Mouse (Mus musculus): ENCODE results near the gene Baz1a. TPM values are rescaled to one million over a fixed set of nuclear protein-coding genes. Genes with fewer than 3 reads are reported as not detected.

Baz1a gene
- polyA plus RNA-seq, 1 experiment from 2014 or later = 20.8 TPM

DNA sequence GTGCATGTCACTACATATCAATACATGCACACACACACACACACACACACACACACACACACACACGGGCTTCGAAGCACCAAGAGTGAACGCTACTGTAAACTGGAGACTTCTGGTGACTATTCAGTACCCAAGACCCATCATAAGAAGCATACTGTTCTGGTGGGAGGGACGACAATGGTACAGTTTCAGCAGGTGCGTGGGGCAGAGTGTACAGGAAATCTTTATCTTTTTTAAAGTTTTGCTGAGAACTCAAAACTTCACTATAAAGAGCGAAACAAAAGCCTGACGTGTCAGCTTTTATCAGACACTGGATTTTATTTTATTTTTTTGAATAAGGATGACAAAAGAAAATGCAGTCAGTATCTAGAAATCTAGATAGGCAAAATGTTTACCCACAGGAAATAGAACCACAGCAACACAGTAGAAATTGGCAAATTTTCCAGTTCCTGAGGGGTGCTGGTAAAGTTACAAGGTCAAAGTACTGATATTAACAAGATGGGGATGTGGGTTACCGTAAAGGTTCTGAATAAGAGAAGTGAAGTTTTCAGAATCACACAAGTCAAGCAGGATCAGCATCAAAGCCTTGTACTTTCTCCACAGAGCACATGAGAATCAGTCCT lies 35.7 kb upstream of the Baz1a start:
- H3K4me3 ChIP-seq = no peak overlapping the region
- H3K4me1 ChIP-seq = no peaks in the 10 kb centered on the region
- WGBS = 86% methylated on average over 8 of the region's 8 CpGs

DNA sequence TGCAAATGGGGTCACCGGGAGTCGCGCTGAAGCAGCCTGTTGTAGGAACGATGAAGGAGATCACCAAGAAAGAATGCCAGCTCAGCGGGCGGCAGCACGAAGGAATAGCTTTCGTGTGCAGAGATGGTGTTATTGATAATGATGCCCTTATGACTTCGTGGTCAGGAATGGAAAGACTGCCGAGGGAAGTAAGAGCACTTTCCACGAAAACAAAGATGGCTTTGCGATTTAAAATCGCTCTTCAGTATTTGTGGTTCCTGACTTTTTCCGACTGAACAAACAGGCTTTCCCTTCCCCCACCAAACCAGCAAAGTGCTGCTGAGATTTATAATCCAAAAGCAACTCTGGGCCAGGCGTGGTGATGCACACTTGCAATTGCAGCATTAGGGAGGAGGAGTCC lies 26.9 kb upstream of the Baz1a start:
- no peak overlapping the region for H3K27ac ChIP-seq
- H3K27me3 ChIP-seq = no peaks in the 10 kb centered on the region
- WGBS = 66% methylated on average over 15 of the region's 15 CpGs
- no peak overlapping the region for H3K4me2 ChIP-seq
- ATAC-seq (ENCODE audit: insufficient number of reproducible peaks, low FRiP score, low TSS enrichment, low read depth) = no peak
- H3K9me3 ChIP-seq = no peaks in the 10 kb centered on the region
- no peak overlapping the region for H3K9ac ChIP-seq
- no peaks in the 10 kb centered on the region for H3K4me1 ChIP-seq
- no peak overlapping the region for H3K4me3 ChIP-seq
- H3K36me3 ChIP-seq = peaks cover 10% of the 10 kb centered on the region; the same call in 1 of the 2 replicates

More for the DNA sequence above, 35.7 kb upstream of the Baz1a start:
- no peaks in the 10 kb centered on the region for H3K27me3 ChIP-seq
- no peak overlapping the region for H3K27ac ChIP-seq
- H3K36me3 ChIP-seq = peaks cover 20% of the 10 kb centered on the region
- H3K9ac ChIP-seq = no peak overlapping the region
- H3K4me2 ChIP-seq = no peak overlapping the region
- H3K9me3 ChIP-seq = no peaks in the 10 kb centered on the region
- ATAC-seq (ENCODE audit: insufficient number of reproducible peaks, low FRiP score, low TSS enrichment, low read depth) = no peak

GRCm38 (mm10) chr12:55027088-55027487 lies 12.9 kb upstream of the Baz1a start:
- 29% methylated on average over 3 of the region's 3 CpGs for WGBS
- H3K4me2 ChIP-seq = no peak overlapping the region
- H3K36me3 ChIP-seq = no peaks in the 10 kb centered on the region
- no peak overlapping the region for H3K4me3 ChIP-seq
- no peak overlapping the region for H3K9ac ChIP-seq
- no peaks in the 10 kb centered on the region for H3K27me3 ChIP-seq
- H3K27ac ChIP-seq = no peak overlapping the region
- no peak for ATAC-seq (ENCODE audit: insufficient number of reproducible peaks, low FRiP score, low TSS enrichment, low read depth)
- no peaks in the 10 kb centered on the region for H3K4me1 ChIP-seq
- H3K9me3 ChIP-seq = no peaks in the 10 kb centered on the region

DNA sequence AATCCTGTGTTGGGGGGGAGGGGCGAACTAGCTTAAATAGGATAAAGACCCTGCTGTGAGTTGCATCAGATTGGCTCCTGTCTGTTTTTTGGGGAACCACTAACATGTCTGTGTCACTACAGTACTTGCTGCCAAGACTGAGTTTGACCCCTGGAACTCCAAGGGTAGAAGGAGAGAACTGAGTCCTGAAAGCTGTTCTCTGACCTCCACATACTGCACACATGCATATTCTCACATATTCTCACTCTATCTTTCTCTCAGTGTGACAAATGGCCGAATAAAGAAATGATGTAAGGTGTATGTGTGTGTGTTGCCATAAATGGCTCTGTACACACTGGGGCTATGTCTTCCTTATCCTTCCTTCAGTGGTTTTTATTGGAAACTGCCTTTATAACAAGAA lies 9.1 kb upstream of the Baz1a start:
- H3K4me2 ChIP-seq = no peak overlapping the region
- H3K27me3 ChIP-seq = no peaks in the 10 kb centered on the region
- WGBS = 72% methylated on average over 2 of the region's 2 CpGs
- no peak overlapping the region for H3K9ac ChIP-seq
- no peak overlapping the region for H3K4me3 ChIP-seq
- H3K9me3 ChIP-seq = no peaks in the 10 kb centered on the region
- ATAC-seq (ENCODE audit: insufficient number of reproducible peaks, low FRiP score, low TSS enrichment, low read depth) = no peak
- no peak overlapping the region for H3K27ac ChIP-seq
- H3K36me3 ChIP-seq = no peaks in the 10 kb centered on the region
- H3K4me1 ChIP-seq = no peaks in the 10 kb centered on the region

DNA sequence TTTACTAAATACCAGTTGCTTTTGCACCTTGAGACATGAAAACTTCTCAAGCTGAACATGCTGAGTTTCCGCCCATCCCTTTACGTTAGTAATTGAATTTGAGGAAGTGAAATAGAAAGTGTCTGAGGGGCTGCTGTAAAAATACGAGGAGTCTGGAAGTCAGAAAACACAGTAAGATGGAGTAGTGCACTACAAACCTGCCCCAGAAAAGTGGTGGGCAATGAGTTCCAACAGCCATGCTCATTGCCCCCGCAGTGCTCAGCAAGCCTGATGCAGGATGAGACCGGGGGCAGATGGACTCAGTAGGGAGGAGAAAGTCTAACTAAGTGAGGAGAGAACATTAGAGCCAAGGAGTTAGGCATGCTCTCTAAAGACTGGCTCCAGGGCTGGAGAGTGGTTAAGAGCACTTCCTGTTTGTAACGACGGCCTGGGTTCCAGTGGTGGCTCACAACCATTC lies 5.3 kb upstream of the Baz1a start:
- H3K27ac ChIP-seq = no peak overlapping the region
- H3K36me3 ChIP-seq = no peaks in the 10 kb centered on the region
- H3K4me1 ChIP-seq = 0 out of 2 replicates have a peak, but pooled peaks cover 7% of the 10 kb centered on the region
- ATAC-seq (ENCODE audit: insufficient number of reproducible peaks, low FRiP score, low TSS enrichment, low read depth) = no peak
- WGBS = 72% methylated on average over 7 of the region's 7 CpGs
- no peaks in the 10 kb centered on the region for H3K9me3 ChIP-seq
- no peaks in the 10 kb centered on the region for H3K27me3 ChIP-seq
- H3K9ac ChIP-seq = no peak overlapping the region
- H3K4me2 ChIP-seq = no peak overlapping the region
- H3K4me3 ChIP-seq = no peak overlapping the region

DNA sequence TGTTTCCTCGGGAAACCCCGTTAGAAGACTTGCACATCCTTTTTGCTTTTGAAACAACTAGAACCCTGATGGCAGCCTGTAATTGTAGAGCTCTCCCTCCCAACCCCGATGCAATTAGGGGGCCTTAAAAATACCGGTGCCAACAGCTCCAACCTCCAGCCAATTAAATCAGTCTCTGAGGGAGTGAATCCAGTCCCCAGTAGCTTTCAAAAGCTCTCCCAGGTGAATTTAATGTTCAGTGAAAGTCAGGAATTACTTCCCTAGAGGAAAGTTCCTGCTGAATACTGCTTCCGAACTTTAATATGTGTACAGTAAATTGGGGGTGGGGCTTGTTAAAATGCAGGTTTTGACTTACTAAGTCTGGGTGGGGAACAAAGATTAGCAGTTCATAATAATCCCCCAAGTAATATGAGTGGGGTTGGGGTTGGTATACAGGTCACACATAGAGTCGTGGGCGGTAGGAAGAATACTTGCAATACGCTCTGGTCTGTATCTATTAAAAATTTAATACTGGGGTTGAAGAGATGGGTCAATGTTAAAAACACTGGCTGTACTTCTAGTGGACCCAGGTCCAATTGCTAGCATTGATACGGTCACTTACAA lies 3.1 kb upstream of the Baz1a start:
- Histone ChIP-seq H3K9ac (no peak overlapping the region), H3K4me3 (no peak overlapping the region), H3K27me3 (no peaks in the 10 kb centered on the region), H3K9me3 (no peaks in the 10 kb centered on the region), H3K4me1 (0 out of 2 replicates have a peak, but pooled peaks cover 7% of the 10 kb centered on the region), H3K4me2 (no peak overlapping the region), H3K36me3 (no peaks in the 10 kb centered on the region), H3K27ac (no peak overlapping the region)
- ATAC-seq (ENCODE audit: insufficient number of reproducible peaks, low FRiP score, low TSS enrichment, low read depth) = no peak
- WGBS = 30% methylated on average over 9 of the region's 9 CpGs

GRCm38 (mm10) chr12:55016339-55017118 lies 2.4 kb upstream of the Baz1a start:
- Histone ChIP-seq H3K27me3 (no peaks in the 10 kb centered on the region), H3K27ac (no peak overlapping the region), H3K4me2 (no peak overlapping the region), H3K9me3 (no peaks in the 10 kb centered on the region), H3K36me3 (no peaks in the 10 kb centered on the region), H3K4me3 (no peak overlapping the region), H3K4me1 (0 out of 2 replicates have a peak, but pooled peaks cover 7% of the 10 kb centered on the region), H3K9ac (no peak overlapping the region)
- no peak for ATAC-seq (ENCODE audit: insufficient number of reproducible peaks, low FRiP score, low TSS enrichment, low read depth)
- WGBS = 49% methylated on average over 8 of the region's 8 CpGs

DNA sequence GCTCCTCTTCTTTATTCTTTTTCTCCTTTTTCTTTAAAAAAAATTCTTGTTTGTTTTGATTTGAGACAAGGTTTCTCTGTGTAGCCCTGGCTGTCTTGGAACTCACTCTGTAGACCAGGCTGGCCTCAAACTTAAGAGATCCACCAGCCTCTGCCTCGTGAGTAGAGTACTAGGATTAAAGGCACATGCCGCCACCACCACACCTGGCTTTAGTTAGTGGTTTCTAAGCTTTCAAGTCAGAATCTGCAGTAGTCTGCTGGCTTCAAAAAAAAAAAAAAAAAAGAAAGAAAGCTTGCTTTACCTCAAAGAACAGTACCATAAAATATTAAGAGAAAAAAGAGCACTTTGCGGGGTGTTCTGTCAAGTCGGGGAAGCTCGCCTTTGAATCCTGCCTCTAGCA lies 1.3 kb upstream of the Baz1a start:
- no peak overlapping the region for H3K4me2 ChIP-seq
- WGBS = 26% methylated on average over 5 of the region's 5 CpGs
- 0 out of 2 replicates have a peak, but pooled peaks cover 7% of the 10 kb centered on the region for H3K4me1 ChIP-seq
- H3K36me3 ChIP-seq = no peaks in the 10 kb centered on the region
- H3K27ac ChIP-seq = no peak overlapping the region
- no peak for ATAC-seq (ENCODE audit: insufficient number of reproducible peaks, low FRiP score, low TSS enrichment, low read depth)
- no peaks in the 10 kb centered on the region for H3K9me3 ChIP-seq
- no peaks in the 10 kb centered on the region for H3K27me3 ChIP-seq
- H3K9ac ChIP-seq = no peak overlapping the region
- no peak overlapping the region for H3K4me3 ChIP-seq

- 76% methylated on average over 1 of the region's 1 CpGs for WGBS
- no peaks in the 10 kb centered on the region for H3K27me3 ChIP-seq
- no peak overlapping the region for H3K9ac ChIP-seq
- H3K4me2 ChIP-seq = no peak overlapping the region
- H3K27ac ChIP-seq = no peak overlapping the region
- H3K4me1 ChIP-seq = 0 out of 2 replicates have a peak, but pooled peaks cover 7% of the 10 kb centered on the region
- H3K36me3 ChIP-seq = no peaks in the 10 kb centered on the region
- no peak overlapping the region for H3K4me3 ChIP-seq
- H3K9me3 ChIP-seq = no peaks in the 10 kb centered on the region
- no peak for ATAC-seq (ENCODE audit: insufficient number of reproducible peaks, low FRiP score, low TSS enrichment, low read depth)
These were observed 1.1 kb downstream of the Baz1a start for GRCm38 (mm10) chr12:55013031-55013430.

GRCm38 (mm10) chr12:55007361-55008008 lies 6.7 kb downstream of the Baz1a start:
- no peaks in the 10 kb centered on the region for H3K27me3 ChIP-seq
- H3K9ac ChIP-seq = no peak overlapping the region
- H3K4me3 ChIP-seq = no peak overlapping the region
- ATAC-seq (ENCODE audit: insufficient number of reproducible peaks, low FRiP score, low TSS enrichment, low read depth) = no peak
- H3K36me3 ChIP-seq = no peaks in the 10 kb centered on the region
- no peaks in the 10 kb centered on the region for H3K4me1 ChIP-seq
- no peak overlapping the region for H3K4me2 ChIP-seq
- WGBS = 72% methylated on average over 14 of the region's 14 CpGs
- no peak overlapping the region for H3K27ac ChIP-seq
- no peaks in the 10 kb centered on the region for H3K9me3 ChIP-seq

DNA sequence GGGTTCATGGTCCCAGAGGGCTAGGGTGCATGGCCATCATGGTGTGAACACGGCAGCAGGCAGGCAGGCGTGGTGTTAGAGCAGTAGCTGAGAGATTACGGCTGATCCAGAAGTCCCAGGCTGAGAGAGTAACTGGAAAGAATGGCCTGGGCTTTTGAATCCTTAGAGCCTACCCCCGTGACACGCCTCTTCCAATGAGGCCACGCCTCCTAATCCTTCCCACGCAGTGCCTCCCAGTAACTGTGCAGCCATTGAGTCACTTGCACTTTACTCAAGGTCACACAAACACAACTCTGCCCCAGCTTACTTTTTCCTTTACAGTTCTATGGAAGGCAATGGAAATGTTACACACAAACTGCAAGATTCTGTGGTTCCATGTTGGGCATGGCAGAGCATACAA lies 8.1 kb downstream of the Baz1a start:
- no peak for ATAC-seq (ENCODE audit: insufficient number of reproducible peaks, low FRiP score, low TSS enrichment, low read depth)
- Histone ChIP-seq H3K4me1 (no peaks in the 10 kb centered on the region), H3K27me3 (no peaks in the 10 kb centered on the region), H3K9ac (no peak overlapping the region), H3K36me3 (no peaks in the 10 kb centered on the region), H3K4me3 (no peak overlapping the region), H3K4me2 (no peak overlapping the region), H3K9me3 (no peaks in the 10 kb centered on the region), H3K27ac (no peak overlapping the region)
- WGBS = 93% methylated on average over 7 of the region's 7 CpGs

GRCm38 (mm10) chr12:55004396-55004795 lies 9.8 kb downstream of the Baz1a start:
- H3K4me2 ChIP-seq = no peak overlapping the region

More at GRCm38 (mm10) chr12:55004396-55004795, 9.8 kb downstream of the Baz1a start:
- Histone ChIP-seq H3K36me3 (no peaks in the 10 kb centered on the region), H3K4me1 (no peaks in the 10 kb centered on the region), H3K4me3 (no peak overlapping the region), H3K27ac (no peak overlapping the region), H3K9ac (no peak overlapping the region), H3K27me3 (no peaks in the 10 kb centered on the region), H3K9me3 (no peaks in the 10 kb centered on the region)
- WGBS = 82% methylated on average over 3 of the region's 3 CpGs
- no peak for ATAC-seq (ENCODE audit: insufficient number of reproducible peaks, low FRiP score, low TSS enrichment, low read depth)
